Mouse (Mus musculus) cortical plate, adult 2 months (tissue): Measurements from ENCODE around the gene Farsb.

ENCODE experiments used
- CTCF ChIP-seq: fragments of 200-500 bp; IDR thresholded peaks from 2 replicates; pipeline ENCODE4 v1.5.1; 2011; ENCODE audit warnings: mild to moderate bottlenecking, control low read depth, low read length; ENCODE audit not compliant: insufficient read depth; ENCODE audit errors: extremely low read depth
- POLR2A ChIP-seq: fragments of 200-500 bp; IDR thresholded peaks from 2 replicates; pipeline ENCODE4 v1.6.1; 2011; ENCODE audit warnings: mild to moderate bottlenecking, low read length, control low read depth; ENCODE audit not compliant: insufficient read depth; ENCODE audit errors: extremely low read depth

DNA sequence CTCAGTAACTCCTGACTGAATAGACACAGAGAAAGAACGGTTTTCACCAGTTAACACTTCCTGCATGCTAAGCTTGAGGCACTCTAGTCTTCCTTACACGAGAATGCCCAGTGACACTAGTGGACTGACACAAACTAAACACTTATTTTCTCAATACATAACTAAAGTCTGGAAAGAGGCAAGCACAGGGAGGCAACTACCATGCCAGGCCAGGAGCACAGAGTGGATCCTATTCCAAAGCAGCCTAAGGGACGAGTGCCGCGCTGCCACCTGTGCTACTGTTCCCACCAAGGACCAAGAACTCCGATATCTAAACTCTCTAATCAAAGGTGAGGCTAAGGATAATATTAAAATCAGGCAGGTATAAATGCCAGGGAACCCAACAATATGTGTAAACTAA is 42.0 kb downstream of the Farsb start:
- TF ChIP-seq CTCF (no peak), POLR2A (no peak)
